16 mouse cellular contexts compared by ENCODE assay signal in genomic region chr11:5915429-5916177, GRCm38 (mm10). TPM values are rescaled to one million over a fixed set of nuclear protein-coding genes. Genes with fewer than 3 reads are reported as not detected.
DNase-seq lines count a peak whose midpoint lies in the region; ATAC-seq lines count a peak whose summit lies in the region.
"Had no signal": no experiment of that assay in that cellular context is flagged by ENCODE, and none has a peak within 500 bp of the region (broad histone marks: within the 10 kb centered on the region; RNA-seq: fewer than 3 reads in every experiment).

No protein-coding gene starts in this region.

- peaks cover 17% of the 10 kb centered on the region for H3K4me1 ChIP-seq in hindbrain, embryonic 10.5 days (replicated peaks)
- H3K4me1 ChIP-seq in hindbrain, embryonic 11.5 days (replicated peaks; ENCODE audit: control insufficient read depth, insufficient read depth, low read length), result no peaks in the 10 kb centered on the region
- no peaks in the 10 kb centered on the region for H3K4me1 ChIP-seq in intestine, embryonic 16.5 days (ENCODE audit: control insufficient read depth, insufficient read depth, low read length)
- H3K4me1 ChIP-seq: hindbrain, embryonic 12.5 days had no signal

- peak; percentile 70 for DNase-seq in cerebellum, adult 9-10 months
- no peak for DNase-seq in cerebellum, postnatal 4 days (ENCODE audit: low spot score in 2 of 2)
- DNase-seq in hindbrain, embryonic 10.5 days (ENCODE audit: low spot score), result no peak
- DNase-seq in hindbrain, embryonic 11.5 days (ENCODE audit: low spot score), result no peak
- DNase-seq in urinary bladder, adult 2 months (ENCODE audit: low spot score), result peak; percentile 16
- no peak for DNase-seq in urinary bladder, postnatal 4 days (ENCODE audit: low spot score in 2 of 2)
- DNase-seq in skeletal muscle tissue, adult 2 months (ENCODE audit: low read depth, low spot score), result peak; percentile 93
- DNase-seq: B cell, adult 2 months; kidney, adult 11 months; kidney, postnatal 25 days; thymus, postnatal 4 days had no signal

- no peak overlapping the region for H3K4me3 ChIP-seq in hindbrain, embryonic 10.5 days
- H3K4me3 ChIP-seq in hindbrain, embryonic 11.5 days (ENCODE audit: low read depth, low read length), result no peak overlapping the region
- H3K4me3 ChIP-seq in intestine, embryonic 16.5 days (ENCODE audit: low read length), result no peak overlapping the region
- H3K4me3 ChIP-seq: hindbrain, embryonic 12.5 days; liver, embryonic 15.5 days had no signal

- H3K4me2 ChIP-seq in hindbrain, embryonic 11.5 days (replicated peaks; ENCODE audit: low read depth, low read length), result no peak overlapping the region
- H3K4me2 ChIP-seq in intestine, embryonic 16.5 days (ENCODE audit: low read depth, low read length), result no peak overlapping the region
- H3K4me2 ChIP-seq: hindbrain, embryonic 12.5 days; liver, embryonic 15.5 days had no signal

- H3K36me3 ChIP-seq in hindbrain, embryonic 10.5 days, result no peaks in the 10 kb centered on the region
- H3K36me3 ChIP-seq in hindbrain, embryonic 11.5 days (ENCODE audit: control insufficient read depth, insufficient read depth, low read length), result no peaks in the 10 kb centered on the region
- no peaks in the 10 kb centered on the region for H3K36me3 ChIP-seq in intestine, embryonic 16.5 days (ENCODE audit: control insufficient read depth, insufficient read depth, low read length)
- H3K36me3 ChIP-seq: hindbrain, embryonic 12.5 days; liver, embryonic 15.5 days had no signal

- 0 out of 2 replicates have a peak, but pooled peaks cover 6% of the 10 kb centered on the region for H3K27me3 ChIP-seq in hindbrain, embryonic 10.5 days (ENCODE audit: insufficient read depth, poor library complexity, severe bottlenecking)
- no peaks in the 10 kb centered on the region for H3K27me3 ChIP-seq in hindbrain, embryonic 11.5 days (ENCODE audit: control insufficient read depth, insufficient read depth, low read length)
- H3K27me3 ChIP-seq in intestine, embryonic 16.5 days (replicated peaks; ENCODE audit: control insufficient read depth, insufficient read depth, low read length), result no peaks in the 10 kb centered on the region
- H3K27me3 ChIP-seq: hindbrain, embryonic 12.5 days; liver, embryonic 15.5 days had no signal

- no peaks in the 10 kb centered on the region for H3K9me3 ChIP-seq in hindbrain, embryonic 10.5 days
- H3K9me3 ChIP-seq in hindbrain, embryonic 11.5 days (ENCODE audit: control insufficient read depth, low read length), result no peaks in the 10 kb centered on the region
- H3K9me3 ChIP-seq in intestine, embryonic 16.5 days (ENCODE audit: control insufficient read depth, low read length), result no peaks in the 10 kb centered on the region
- H3K9me3 ChIP-seq: hindbrain, embryonic 12.5 days; liver, embryonic 15.5 days had no signal

- 90% methylated on average over 5 of the region's 5 CpGs for WGBS in hindbrain, embryonic 10.5 days
- 86% methylated on average over 5 of the region's 5 CpGs for WGBS in hindbrain, embryonic 11.5 days
- 83% methylated on average over 5 of the region's 5 CpGs for WGBS in intestine, embryonic 16.5 days

- ATAC-seq in hindbrain, embryonic 11.5 days (ENCODE audit: low FRiP score), result no peak
- ATAC-seq in intestine, embryonic 16.5 days, result no peak
- ATAC-seq: forebrain, embryonic 16.5 days; midbrain, embryonic 16.5 days had no signal

- no peak overlapping the region for H3K9ac ChIP-seq in hindbrain, embryonic 11.5 days (ENCODE audit: low read depth, low read length)
- H3K9ac ChIP-seq in intestine, embryonic 16.5 days (ENCODE audit: low read depth, low read length), result no peak overlapping the region
- H3K9ac ChIP-seq: hindbrain, embryonic 12.5 days; liver, embryonic 15.5 days had no signal

- peak overlapping the region; percentile 23; the same call in 1 of the 2 replicates for H3K27ac ChIP-seq in hindbrain, embryonic 10.5 days
- H3K27ac ChIP-seq in hindbrain, embryonic 11.5 days (ENCODE audit: low read depth, low read length), result no peak overlapping the region
- H3K27ac ChIP-seq in intestine, embryonic 16.5 days (ENCODE audit: low read length), result no peak overlapping the region
- H3K27ac ChIP-seq: hindbrain, embryonic 12.5 days; liver, embryonic 15.5 days had no signal

RNA-seq across cellular contexts. Expression of gene Myl7, which starts 17.0 kb away (rescaled TPM):
- 2.6 and 14.6 TPM in 2 replicates for polyA plus RNA-seq in hindbrain, embryonic 10.5 days (2016; fragmentation: Nextera tagmentation; extraction: Ambion mirVana)
- 0.31 and 2.4 TPM in 2 replicates for polyA plus RNA-seq in hindbrain, embryonic 11.5 days (2014; fragmentation: Nextera tagmentation; extraction: Ambion mirVana)
- 1.4 and 3.7 TPM in 2 replicates for polyA plus RNA-seq in urinary bladder, adult 2 months (2012; rRNA removed)
- 75.3 and 88.3 TPM in 2 replicates for polyA plus RNA-seq in intestine, embryonic 16.5 days (2015; fragmentation: Nextera tagmentation; extraction: Ambion mirVana)
- polyA plus RNA-seq: forebrain, embryonic 16.5 days; midbrain, embryonic 16.5 days had no signal

RNA-seq across cellular contexts. Expression of gene Gck, which starts 34.3 kb away (rescaled TPM):
- polyA plus RNA-seq in hindbrain, embryonic 10.5 days (2016; fragmentation: Nextera tagmentation; extraction: Ambion mirVana), result 2.5 and 3.8 TPM in 2 replicates
- polyA plus RNA-seq in hindbrain, embryonic 11.5 days (2014; fragmentation: Nextera tagmentation; extraction: Ambion mirVana), result 2.9 and 3.0 TPM in 2 replicates
- 0.03 and 0.08 TPM in 2 replicates for polyA plus RNA-seq in urinary bladder, adult 2 months (2012; rRNA removed)
- polyA plus RNA-seq in intestine, embryonic 16.5 days (2015; fragmentation: Nextera tagmentation; extraction: Ambion mirVana), result 2.4 and 2.9 TPM in 2 replicates

RNA-seq across cellular contexts. Expression of gene Pold2, which starts 37.5 kb away (rescaled TPM):
- 137 and 152 TPM in 2 replicates for polyA plus RNA-seq in hindbrain, embryonic 10.5 days (2016; fragmentation: Nextera tagmentation; extraction: Ambion mirVana)
- polyA plus RNA-seq in hindbrain, embryonic 11.5 days (2014; fragmentation: Nextera tagmentation; extraction: Ambion mirVana), result 78.4 and 86.3 TPM in 2 replicates
- 36.4 and 43.2 TPM in 2 replicates for polyA plus RNA-seq in urinary bladder, adult 2 months (2012; rRNA removed)
- polyA plus RNA-seq in intestine, embryonic 16.5 days (2015; fragmentation: Nextera tagmentation; extraction: Ambion mirVana), result 119 and 141 TPM in 2 replicates

RNA-seq across cellular contexts. Expression of gene Ykt6, which starts 39.9 kb away (rescaled TPM):
- 53.4 and 54.5 TPM in 2 replicates for polyA plus RNA-seq in hindbrain, embryonic 10.5 days (2016; fragmentation: Nextera tagmentation; extraction: Ambion mirVana)
- polyA plus RNA-seq in hindbrain, embryonic 11.5 days (2014; fragmentation: Nextera tagmentation; extraction: Ambion mirVana), result 30.2 and 31.9 TPM in 2 replicates
- polyA plus RNA-seq in urinary bladder, adult 2 months (2012; rRNA removed), result 35.5 and 45.1 TPM in 2 replicates
- 57.7 and 58.6 TPM in 2 replicates for polyA plus RNA-seq in intestine, embryonic 16.5 days (2015; fragmentation: Nextera tagmentation; extraction: Ambion mirVana)

RNA-seq across cellular contexts. Expression of gene Aebp1, which starts 53.9 kb away (rescaled TPM):
- polyA plus RNA-seq in hindbrain, embryonic 10.5 days (2016; fragmentation: Nextera tagmentation; extraction: Ambion mirVana), result 12.5 and 24.3 TPM in 2 replicates
- 19.0 and 20.4 TPM in 2 replicates for polyA plus RNA-seq in hindbrain, embryonic 11.5 days (2014; fragmentation: Nextera tagmentation; extraction: Ambion mirVana)
- polyA plus RNA-seq in urinary bladder, adult 2 months (2012; rRNA removed), result 110 and 160 TPM in 2 replicates
- polyA plus RNA-seq in intestine, embryonic 16.5 days (2015; fragmentation: Nextera tagmentation; extraction: Ambion mirVana), result 38.4 and 39.7 TPM in 2 replicates

Comparison
In these comparisons a context has a peak if more than half of its experiments do, and no peak if none do; other contexts are left out.
1. DNase-seq: peak in cerebellum, adult 9-10 months (single experiment), urinary bladder, adult 2 months (single experiment) and skeletal muscle tissue, adult 2 months (single experiment); none in cerebellum, postnatal 4 days (0 of 2), hindbrain, embryonic 10.5 days (single experiment), hindbrain, embryonic 11.5 days (single experiment) and urinary bladder, postnatal 4 days (0 of 2).